Mouse (Mus musculus): Measurements from ENCODE around the gene Vmn2r95. TPM values are rescaled to one million over a fixed set of nuclear protein-coding genes. Genes with fewer than 3 reads are reported as not detected.
"Not testable (repeated sequence)": the region's sequence is repeated elsewhere in the genome, so short reads cannot be mapped to it uniquely, and the experiment has no call there.

Vmn2r95 gene
- polyA plus RNA-seq (2012; rRNA removed), result not detected in 2 replicates

DNA sequence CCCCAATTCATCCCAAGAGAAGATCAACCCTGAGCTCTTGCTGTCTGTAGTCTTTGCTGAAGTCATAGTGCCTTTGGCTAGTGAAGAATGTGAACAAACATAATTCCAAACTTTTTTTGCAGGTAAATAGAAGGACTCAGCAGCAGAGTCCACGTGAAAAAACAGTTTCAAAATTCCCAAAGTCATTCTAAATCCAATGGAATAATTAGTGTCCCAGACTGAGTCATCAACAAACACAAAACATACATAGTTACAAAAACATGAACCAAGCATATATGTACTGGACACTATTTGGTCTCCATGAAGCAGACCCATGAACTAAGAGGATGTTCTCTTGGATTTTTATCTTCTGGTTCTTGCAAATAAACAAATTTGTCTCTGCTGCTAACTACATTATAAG, at the start of gene Vmn2r95:
Gene Vmn2r95 (plus strand): TSS at position 301 of the 400 bp plus-strand sequence.
- DNase-seq (ENCODE audit: low read depth), result no peak

GRCm38 (mm10) chr17:18455619-18456140, 31.8 kb downstream of the Vmn2r95 start:
- no peak for DNase-seq (ENCODE audit: low read depth)

DNA sequence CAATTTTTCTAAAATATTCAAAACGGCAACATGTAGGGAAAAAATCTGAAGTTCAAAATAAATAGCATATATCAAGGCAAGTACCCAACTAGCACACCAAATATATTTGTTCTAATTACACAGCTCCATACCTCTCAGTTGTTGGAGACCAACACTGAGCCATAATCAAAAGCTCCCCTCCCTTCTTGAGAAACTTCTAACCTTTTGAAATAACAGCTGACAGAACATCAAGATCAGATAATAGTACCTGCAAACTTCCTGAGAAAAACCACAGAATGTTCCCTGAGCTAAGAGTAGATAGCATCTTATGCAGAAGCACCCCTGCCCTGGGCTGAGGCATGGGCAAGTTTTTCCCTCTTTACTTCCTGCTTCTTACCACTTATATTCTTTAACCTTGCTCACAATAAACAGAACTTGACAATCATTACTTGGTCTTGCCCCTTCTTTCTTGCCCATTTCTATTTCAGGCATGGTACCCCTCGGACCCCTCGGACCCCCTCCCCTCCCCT, 34.3 kb downstream of the Vmn2r95 start:
- not testable (repeated sequence) for DNase-seq (ENCODE audit: low read depth)

DNA sequence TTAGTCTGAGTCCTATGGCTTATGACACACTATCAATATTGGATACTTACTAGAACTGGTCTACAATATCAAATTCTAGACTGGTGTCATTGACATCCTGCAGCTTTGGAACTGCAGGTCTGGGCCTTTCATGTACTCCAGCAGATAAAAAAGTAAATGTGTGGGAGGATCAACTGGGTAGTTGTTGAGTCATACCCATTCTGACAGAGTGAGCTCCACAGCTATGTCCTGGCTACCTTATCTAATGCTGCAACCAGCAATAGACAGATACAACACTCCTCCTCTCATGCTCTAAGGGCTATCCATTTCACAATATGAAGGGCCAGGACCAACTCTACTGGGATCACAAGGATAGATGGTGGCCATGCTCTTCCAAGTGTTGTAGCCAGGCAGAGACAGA, 38.8 kb downstream of the Vmn2r95 start:
- DNase-seq (ENCODE audit: low read depth), result no peak

GRCm38 (mm10) chr17:18479885-18480284, 56.0 kb downstream of the Vmn2r95 start:
- no peak for DNase-seq (ENCODE audit: low read depth)

Other genes with a start within 250 kb of the Vmn2r95 start
- gene Vmn2r94, start 146.3 kb upstream of the Vmn2r95 start, polyA plus RNA-seq (2012; rRNA removed), result not detected in 2 replicates
- gene Vmn2r93, start 126.0 kb upstream of the Vmn2r95 start, polyA plus RNA-seq (2012; rRNA removed), result not detected in 2 replicates
- gene Vmn2r96, start 149.1 kb downstream of the Vmn2r95 start, polyA plus RNA-seq (2012; rRNA removed), result not detected in 2 replicates

Measured in gonadal fat pad, adult 2 months (tissue).